ENCODE assay signal across 8 mouse cellular contexts in the genomic region with DNA sequence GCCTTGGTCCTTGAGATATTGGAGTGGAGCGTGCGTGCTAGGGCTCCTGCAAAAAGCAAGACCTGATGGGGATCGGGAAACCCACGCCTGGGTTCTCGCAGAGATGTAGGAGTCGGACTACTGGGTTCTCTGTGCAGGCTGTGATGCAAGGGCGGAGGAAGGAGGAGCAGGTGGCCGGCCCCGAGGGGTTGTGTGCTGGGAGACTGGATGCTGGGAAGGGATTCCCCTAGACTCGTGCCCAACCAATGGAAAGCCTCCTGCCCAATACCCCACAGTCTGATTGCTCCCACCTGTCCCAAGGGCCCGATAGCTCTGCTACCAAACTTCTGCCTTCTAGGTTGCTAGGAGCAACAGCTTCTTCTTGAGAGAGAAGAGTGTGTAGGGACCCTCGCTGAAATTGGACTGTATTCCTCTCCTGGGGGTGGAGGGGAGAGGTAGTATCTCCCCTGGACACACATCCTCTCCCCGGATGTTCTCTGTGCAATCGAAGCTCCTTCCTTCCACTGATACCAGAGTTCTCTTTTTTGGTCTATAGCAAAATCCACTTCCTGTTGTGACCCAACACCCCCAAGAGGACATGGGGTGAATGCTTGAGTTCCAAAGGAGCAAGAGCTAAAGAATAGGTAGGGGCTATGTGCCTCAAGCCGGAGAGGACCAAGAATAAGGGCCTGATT. TPM values are rescaled to one million over a fixed set of nuclear protein-coding genes. Genes with fewer than 3 reads are reported as not detected.
A peak's percentile ranks its signal among the peaks of the same experiment; 100 is the strongest.
DNase-seq lines count a peak whose midpoint lies in the region; ATAC-seq and TF ChIP-seq lines count a peak whose summit lies in the region.

No protein-coding gene starts in this region.

- 7% methylated on average over 15 of the region's 15 CpGs for WGBS in lung, adult 2 months
- 5% methylated on average over 15 of the region's 15 CpGs for WGBS in forebrain, embryonic 13.5 days

- peaks cover 6% of the 10 kb centered on the region for H3K4me1 ChIP-seq in lung, adult 2 months (ENCODE audit: control insufficient read depth, insufficient read depth, low read length)
- H3K4me1 ChIP-seq in forebrain, embryonic 13.5 days, result peaks cover 33% of the 10 kb centered on the region

- peaks cover 24% of the 10 kb centered on the region for H3K36me3 ChIP-seq in forebrain, embryonic 13.5 days (ENCODE audit: poor library complexity, severe bottlenecking)

- H3K4me2 ChIP-seq in forebrain, embryonic 13.5 days, result peak overlapping the region; percentile 83

- H3K9ac ChIP-seq in forebrain, embryonic 13.5 days, result peak overlapping the region; percentile 89

- H3K4me3 ChIP-seq in lung, adult 2 months (replicated peaks; ENCODE audit: extremely low read depth, low read depth, low read length), result peak overlapping the region; percentile 84
- peak overlapping the region; percentile 80 for H3K4me3 ChIP-seq in forebrain, embryonic 13.5 days

- DNase-seq in lung, adult 2 months, result no peak
- no peak for DNase-seq in lung, postnatal 10 days
- peak; percentile 40 for DNase-seq in T-cell, adult 2 months (ENCODE audit: low spot score)
- DNase-seq in layer of hippocampus, adult 18-20 months (ENCODE audit: low spot score in 2 of 2), result peak; percentile 44 to 68
- no peak for DNase-seq in ovary, postnatal 36 days (ENCODE audit: low spot score)
- DNase-seq in adipocyte (ENCODE audit: low spot score), result no peak

- no peaks in the 10 kb centered on the region for H3K9me3 ChIP-seq in forebrain, embryonic 13.5 days (replicated peaks)

- peak; percentile 58 for ATAC-seq in forebrain, embryonic 13.5 days
- peak; percentile 24 for ATAC-seq in megakaryocyte progenitor cell, adult 5-6 weeks (replicated peaks; ENCODE audit: poor library complexity)

- H3K27ac ChIP-seq in forebrain, embryonic 13.5 days, result peak overlapping the region; percentile 93

- H3K27me3 ChIP-seq in forebrain, embryonic 13.5 days, result no peaks in the 10 kb centered on the region

- TF ChIP-seq CTCF in lung, adult 2 months (IDR thresholded peaks at IDR 0.05; ENCODE audit: insufficient read depth, low read length), result no peak

- TF ChIP-seq POLR2A in lung, adult 2 months (IDR thresholded peaks at IDR 0.05; ENCODE audit: borderline replicate concordance, extremely low read depth, low read depth, low read length), result no peak

RNA-seq across cellular contexts. Expression of gene Arrb2, which starts 0.6 kb away (rescaled TPM):
- 48.2 and 80.2 TPM in 2 replicates for polyA plus RNA-seq in lung, adult 2 months (2012; rRNA removed)
- polyA plus RNA-seq in forebrain, embryonic 13.5 days (2015; fragmentation: Nextera tagmentation; extraction: Ambion mirVana), result 33.0 and 33.2 TPM in 2 replicates
- 100 to 1,000 TPM in 1 of 2 experiments, 10 to 100 TPM in 1; 93.5 to 100 TPM for total RNA-seq in layer of hippocampus, adult 18-20 months (2021)
- total RNA-seq in megakaryocyte progenitor cell, adult 5-6 weeks (2015), result 43.9 and 47.7 TPM in 2 replicates
- total RNA-seq in megakaryocyte progenitor cell, adult 5-6 weeks (2017), result 31.4 and 48.0 TPM in 2 replicates

RNA-seq across cellular contexts. Expression of gene Med11, which starts 18.7 kb away (rescaled TPM):
- polyA plus RNA-seq in lung, adult 2 months (2012; rRNA removed), result 21.6 and 26.9 TPM in 2 replicates
- 36.6 and 40.8 TPM in 2 replicates for polyA plus RNA-seq in forebrain, embryonic 13.5 days (2015; fragmentation: Nextera tagmentation; extraction: Ambion mirVana)
- total RNA-seq in layer of hippocampus, adult 18-20 months (2021), result 10 to 100 TPM; 13.7 to 16.7 TPM
- 36.7 and 37.1 TPM in 2 replicates for total RNA-seq in megakaryocyte progenitor cell, adult 5-6 weeks (2015)
- total RNA-seq in megakaryocyte progenitor cell, adult 5-6 weeks (2017), result 37.0 and 40.2 TPM in 2 replicates

RNA-seq across cellular contexts. Expression of gene Pelp1, which starts 23.2 kb away (rescaled TPM):
- polyA plus RNA-seq in lung, adult 2 months (2012; rRNA removed), result 15.9 and 17.4 TPM in 2 replicates
- 32.0 and 36.3 TPM in 2 replicates for polyA plus RNA-seq in forebrain, embryonic 13.5 days (2015; fragmentation: Nextera tagmentation; extraction: Ambion mirVana)
- 10 to 100 TPM; 32.0 to 37.2 TPM for total RNA-seq in layer of hippocampus, adult 18-20 months (2021)
- total RNA-seq in megakaryocyte progenitor cell, adult 5-6 weeks (2015), result 27.1 and 28.4 TPM in 2 replicates
- 9.5 and 16.8 TPM in 2 replicates for total RNA-seq in megakaryocyte progenitor cell, adult 5-6 weeks (2017)

RNA-seq across cellular contexts. Expression of gene Zmynd15, which starts 26.2 kb away (rescaled TPM):
- polyA plus RNA-seq in lung, adult 2 months (2012; rRNA removed), result 8.7 and 12.3 TPM in 2 replicates
- polyA plus RNA-seq in forebrain, embryonic 13.5 days (2015; fragmentation: Nextera tagmentation; extraction: Ambion mirVana), result 0.37 and 0.58 TPM in 2 replicates
- total RNA-seq in layer of hippocampus, adult 18-20 months (2021), result under 1 TPM; 0.20 to 0.27 TPM
- total RNA-seq in megakaryocyte progenitor cell, adult 5-6 weeks (2015), result not detected in 2 replicates
- 0.25 TPM in 1 of 2 replicates, not detected in the other for total RNA-seq in megakaryocyte progenitor cell, adult 5-6 weeks (2017)

RNA-seq across cellular contexts. Expression of gene Cxcl16, which starts 26.8 kb away (rescaled TPM):
- polyA plus RNA-seq in lung, adult 2 months (2012; rRNA removed), result 67.2 and 74.6 TPM in 2 replicates
- 0.71 and 0.83 TPM in 2 replicates for polyA plus RNA-seq in forebrain, embryonic 13.5 days (2015; fragmentation: Nextera tagmentation; extraction: Ambion mirVana)
- 1 to 10 TPM in 1 of 2 experiments, under 1 TPM in 1; 0.82 to 1.3 TPM for total RNA-seq in layer of hippocampus, adult 18-20 months (2021)
- total RNA-seq in megakaryocyte progenitor cell, adult 5-6 weeks (2015), result 0.29 and 0.67 TPM in 2 replicates
- total RNA-seq in megakaryocyte progenitor cell, adult 5-6 weeks (2017), result 0.24 TPM in 1 of 2 replicates, not detected in the other

Comparison
In these comparisons a context has a peak if more than half of its experiments do, and no peak if none do; other contexts are left out.
1. DNase-seq: peak in T-cell, adult 2 months (single experiment) and layer of hippocampus, adult 18-20 months (2 of 2); none in lung, adult 2 months (single experiment), lung, postnatal 10 days (single experiment), ovary, postnatal 36 days (single experiment) and adipocyte (single experiment).